Mouse (Mus musculus) 416B (cell line): ENCODE measurements around the gene Xiap.

Source experiments
- DNase-seq: peaks from one replicate; pipeline ENCODE4 v3.0.0; 2011; ENCODE audit warnings: low read depth

The Xiap gene

DNA sequence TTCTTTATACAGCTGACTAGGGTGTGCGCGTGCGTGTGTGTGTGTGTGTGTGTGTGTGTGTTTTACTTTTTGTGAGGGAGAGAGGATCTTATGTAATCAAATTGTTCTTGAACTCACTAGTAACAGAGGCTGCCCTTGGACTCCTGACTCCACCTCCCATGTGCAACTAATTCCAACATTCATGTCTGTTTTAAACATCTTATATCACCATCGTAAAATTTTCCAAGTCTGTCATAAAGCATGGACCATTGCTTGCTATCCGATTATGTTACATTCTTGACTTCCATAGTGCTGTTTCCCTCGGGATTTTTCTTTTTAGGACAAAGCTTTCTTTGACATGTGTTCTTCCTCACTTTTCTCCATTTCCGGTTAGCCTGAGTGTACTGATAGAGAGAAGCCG lies 28.3 kb downstream of the Xiap start:
- DNase-seq: peak; percentile 10

DNA sequence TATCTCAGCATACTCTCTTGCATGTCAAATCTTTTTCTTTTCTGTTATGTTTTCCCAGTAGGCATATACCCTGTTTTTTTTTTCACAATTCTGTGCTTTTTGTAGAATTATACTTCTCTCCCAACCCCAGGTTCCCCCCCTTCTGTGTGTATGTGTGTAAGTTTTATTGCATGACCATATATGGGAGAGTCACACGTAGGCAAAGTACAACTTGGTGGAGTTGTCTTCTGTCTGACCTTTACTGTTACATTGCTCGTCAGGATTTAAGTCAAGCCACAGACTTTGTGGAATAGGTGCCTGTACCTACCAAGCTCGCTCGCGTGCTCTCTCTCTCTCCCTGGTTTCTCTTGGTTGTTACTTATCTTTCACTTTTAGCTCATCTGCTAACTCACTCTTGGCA lies 28.7 kb downstream of the Xiap start:
- DNase-seq: no peak

DNA sequence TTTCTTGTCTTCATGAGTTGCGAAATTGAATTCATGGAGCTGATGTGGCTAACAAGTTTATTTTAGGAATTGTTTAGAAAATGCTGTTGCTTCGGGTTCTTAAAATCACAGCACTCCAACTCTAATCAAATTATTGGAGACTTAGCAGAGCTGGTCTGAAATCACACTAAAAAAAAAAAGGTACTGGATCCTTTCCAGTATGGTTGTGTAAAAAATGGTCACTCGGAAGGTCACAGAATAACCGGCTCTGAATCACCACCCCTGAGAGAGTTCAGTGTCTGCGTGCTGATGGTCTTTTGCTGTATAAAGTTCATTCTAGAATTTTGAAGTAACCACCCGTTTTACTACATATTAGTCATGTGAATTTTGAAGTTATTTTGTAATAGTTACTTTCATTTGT lies 47.7 kb downstream of the Xiap start:
- DNase-seq: peak; percentile 5

DNA sequence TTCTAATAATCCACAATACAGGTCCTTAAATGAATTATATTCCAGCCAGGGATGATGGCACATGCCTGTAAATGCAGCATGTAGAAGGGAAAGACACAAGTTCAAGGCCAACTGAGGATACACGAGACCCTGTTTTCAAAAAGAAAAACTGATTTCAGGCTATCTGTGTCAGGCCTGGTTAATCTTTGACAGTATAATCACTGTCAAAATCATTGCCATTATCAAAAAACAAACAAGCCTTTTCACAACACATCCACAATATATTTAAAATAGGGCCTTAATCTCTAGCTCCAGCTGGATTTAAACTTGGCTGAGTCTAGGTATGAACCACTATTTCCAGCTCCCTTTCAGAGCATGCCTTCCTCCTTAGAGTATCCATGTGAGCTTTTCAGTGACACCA lies 51.1 kb downstream of the Xiap start:
- no peak for DNase-seq

DNA sequence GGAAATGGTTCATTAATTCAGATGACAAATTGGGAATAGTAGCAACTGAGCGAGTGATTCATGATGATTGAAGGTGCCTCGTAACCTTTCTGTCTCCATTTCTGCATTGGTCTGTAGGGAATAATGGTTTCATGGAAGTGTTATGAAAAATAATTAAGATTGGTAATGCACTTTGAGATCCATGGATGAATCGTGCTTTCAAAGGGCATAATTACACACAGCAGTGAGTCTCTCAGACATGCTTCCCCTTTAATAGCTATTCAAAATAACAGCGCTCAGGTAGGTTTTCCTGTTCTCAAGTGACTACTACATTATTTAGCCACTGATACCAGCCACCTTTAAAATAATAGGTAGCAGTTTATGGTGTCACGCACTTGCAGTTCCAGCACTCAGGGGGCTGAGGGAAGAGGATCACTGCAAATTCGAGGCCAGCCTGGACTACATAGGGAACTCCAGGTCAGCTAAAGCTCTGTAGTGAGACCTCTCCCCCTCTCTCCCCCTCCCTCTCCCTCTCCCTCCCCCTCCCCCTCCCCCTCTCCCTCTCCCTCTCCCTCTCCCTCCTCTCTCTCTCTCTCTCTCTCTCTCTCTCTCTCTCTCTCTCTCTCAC lies 60.1 kb downstream of the Xiap start:
- no peak for DNase-seq

DNA sequence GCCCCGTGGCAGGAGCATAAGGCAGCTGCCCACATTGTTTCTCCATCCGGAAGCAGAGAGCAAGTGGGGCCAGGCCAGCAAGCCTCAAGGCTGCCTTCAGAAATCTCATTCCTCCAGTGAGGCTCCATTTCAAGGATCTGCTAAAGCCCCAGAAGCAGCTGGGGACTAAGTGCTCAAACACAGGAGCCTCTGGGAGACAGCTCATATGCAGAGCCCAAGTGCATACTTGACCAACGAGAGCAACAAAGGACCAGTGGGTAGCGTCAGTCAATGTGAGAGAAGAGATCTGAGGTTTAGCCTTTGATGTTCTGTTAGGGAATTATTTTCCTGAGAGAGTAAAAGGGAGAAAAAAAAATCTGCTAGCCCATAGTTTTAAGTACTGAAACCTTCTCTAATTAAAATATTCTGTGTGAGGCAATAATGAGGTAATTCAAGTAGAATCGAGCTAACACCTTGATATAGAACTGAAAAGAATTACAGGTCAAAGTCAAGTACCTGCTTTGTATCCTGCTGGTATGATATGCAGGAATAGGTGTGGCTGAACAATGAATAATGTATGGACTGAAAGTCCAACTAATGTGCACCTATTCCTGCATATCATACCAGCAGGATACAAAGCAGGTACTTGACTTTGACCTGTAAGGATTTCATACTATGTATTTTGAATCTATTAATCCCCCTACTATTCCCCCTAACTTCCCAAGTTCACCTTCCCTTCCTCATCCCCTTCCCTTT lies 65.7 kb downstream of the Xiap start:
- DNase-seq: no peak

DNA sequence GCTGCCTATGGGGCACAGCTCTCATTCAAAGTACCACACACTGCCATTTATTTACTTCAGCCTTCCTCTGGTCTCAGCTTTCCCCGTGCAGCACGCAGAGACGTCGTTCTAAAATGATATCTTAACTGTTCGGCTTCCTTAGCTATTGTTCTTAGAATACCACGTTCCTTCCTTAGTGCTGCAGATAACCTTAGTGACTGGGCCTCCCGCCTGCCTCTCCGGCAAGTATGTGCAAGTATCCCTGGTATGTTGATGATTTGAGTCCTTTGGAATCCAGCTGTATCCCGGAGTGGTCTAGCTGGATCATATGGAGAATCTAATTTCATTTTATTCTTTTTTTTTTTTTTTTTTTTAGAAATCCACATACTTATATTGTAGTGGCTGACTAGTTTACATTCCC lies 80.4 kb downstream of the Xiap start:
- DNase-seq: no peak

DNA sequence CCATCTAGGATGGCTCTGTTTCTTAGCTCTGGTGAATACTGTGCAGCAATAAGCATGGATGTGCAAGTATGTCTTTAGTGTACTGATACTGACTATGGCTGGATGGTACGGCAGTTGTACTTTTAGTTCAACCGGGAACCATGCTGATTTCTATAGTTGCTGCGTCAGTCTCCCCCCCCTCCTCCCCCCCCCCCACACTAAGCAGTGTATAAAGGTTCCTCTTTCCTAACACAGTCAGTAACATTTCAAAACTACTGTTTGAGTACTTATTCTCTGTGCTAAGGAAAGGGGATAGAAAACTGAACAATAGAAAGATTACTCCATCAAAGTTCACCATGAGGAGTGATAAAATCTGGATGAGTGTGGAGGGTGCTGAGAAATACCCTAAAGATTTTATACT lies 83.1 kb downstream of the Xiap start:
- DNase-seq: peak; percentile 56

DNA sequence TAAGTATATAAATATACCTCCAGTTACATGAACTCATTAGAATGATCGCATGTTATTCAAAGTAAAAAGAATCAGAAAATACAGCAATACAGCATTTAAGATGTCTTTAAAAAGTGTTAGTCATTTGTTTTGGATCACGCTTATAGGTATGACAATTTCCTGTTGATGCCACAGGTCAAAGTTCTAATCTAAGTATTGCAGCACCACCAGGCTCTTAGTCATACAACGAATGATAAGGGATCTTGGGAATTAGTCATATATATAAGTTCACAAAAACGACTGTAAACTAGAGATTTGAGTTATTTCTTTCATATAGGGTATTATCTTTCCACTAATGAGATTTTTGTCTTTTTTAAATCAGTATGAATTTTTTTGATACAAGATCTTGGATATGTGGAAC lies 84.5 kb downstream of the Xiap start:
- peak; percentile 83 for DNase-seq

DNA sequence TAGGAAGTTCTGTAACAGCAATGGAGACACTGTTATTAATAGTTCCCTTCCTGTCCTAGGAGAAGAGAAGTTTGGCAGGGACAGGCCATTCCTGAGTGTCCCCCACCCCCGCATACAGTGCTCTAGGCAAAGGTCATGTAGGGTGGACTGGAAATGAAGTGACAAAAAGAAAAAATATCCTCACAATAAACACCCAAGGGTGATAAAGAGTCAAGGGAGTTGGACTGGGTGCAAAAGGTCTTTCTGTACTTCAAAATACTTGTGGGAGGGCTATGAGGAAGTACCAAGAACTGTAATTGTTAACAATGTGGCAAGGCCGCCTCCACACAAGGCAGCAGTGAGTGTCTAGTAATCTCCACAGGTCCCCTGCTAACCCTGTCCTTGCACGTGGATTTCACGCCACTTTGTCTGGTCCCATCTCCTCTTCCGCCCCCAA lies 88.6 kb downstream of the Xiap start:
- peak; percentile 50 for DNase-seq

DNA sequence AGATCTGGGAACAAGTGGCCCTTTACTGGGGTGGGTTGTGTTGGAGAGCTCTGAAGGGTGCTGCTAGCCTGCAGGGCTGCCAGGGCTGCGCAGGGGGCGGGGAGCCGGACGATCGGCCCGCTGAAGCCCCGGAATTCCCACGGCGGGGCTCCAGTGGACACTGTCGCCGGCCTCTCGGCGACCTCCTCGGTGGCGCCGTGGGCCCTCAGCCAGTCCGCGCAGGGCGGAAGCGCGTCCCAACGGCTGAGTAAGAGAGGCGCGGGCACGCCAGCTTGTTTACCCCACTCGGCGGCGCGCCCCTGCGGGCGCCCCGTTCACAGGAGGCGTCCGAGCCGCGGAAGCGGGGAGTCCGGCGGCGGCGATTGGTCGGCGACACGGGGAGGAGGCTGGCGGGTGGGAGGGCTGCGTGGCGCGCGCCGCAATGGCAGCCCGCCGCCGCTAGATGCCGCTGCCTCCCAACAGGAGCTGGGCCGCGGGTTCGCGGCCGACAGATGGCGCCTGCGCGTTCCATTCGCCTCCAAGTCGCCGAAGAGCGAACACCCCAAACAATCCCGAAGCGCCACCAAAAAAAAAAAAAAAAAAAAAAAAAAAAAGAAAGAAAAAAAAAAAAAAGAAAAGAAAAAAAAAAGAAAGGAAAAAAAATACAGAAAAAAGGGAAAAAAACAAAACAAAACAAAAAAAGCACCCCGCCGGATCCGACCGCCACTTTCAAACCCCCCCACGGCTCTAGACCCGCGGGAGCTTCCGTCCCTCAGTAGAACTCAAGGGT lies 89.5 kb downstream of the Xiap start, which contains the start of gene Stag2:
Gene Stag2 (plus strand): TSS at position 530 of the 769 bp plus-strand sequence.
- DNase-seq: peak; percentile 86

DNA sequence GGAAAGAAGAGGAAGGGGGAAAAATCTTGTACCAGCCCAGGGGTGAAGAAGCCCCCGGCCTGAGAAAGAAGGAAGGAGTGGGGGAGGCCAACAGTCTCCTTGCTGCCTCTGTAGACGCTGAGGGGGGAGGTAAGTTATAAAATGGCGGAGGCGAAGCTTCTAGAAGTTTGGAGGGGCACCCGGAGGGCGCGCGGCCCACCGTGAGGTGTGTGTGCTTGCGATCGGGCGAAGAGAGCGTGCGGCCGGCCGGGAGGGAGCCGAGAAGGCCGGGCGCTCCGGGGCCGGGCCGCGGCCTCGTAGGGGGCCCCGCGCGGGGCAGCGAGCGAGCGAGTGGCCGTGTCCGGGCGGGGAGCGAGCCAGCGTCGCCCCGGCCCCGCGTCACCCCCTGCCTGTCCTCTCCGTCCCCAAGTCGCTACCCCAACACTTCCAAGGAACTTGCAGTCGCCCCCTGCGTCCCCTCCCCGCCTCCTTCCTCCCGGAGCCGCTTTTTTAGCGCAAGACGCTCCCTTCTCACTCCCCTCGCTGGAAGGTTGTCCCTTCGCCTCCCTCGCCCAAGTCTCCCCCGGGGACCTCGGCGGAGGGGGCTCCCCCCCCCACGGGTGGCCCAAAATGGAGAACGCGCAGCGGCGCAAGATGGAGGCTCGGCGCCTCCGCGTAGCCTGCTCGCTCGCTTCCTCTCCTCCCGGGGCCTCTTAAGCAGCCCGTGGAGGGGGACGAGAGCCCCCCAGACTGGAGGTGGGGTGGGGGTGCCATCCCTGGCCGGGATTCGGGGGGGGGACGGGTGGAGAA lies 90.3 kb downstream of the Xiap start:
- peak; percentile 45 for DNase-seq

DNA sequence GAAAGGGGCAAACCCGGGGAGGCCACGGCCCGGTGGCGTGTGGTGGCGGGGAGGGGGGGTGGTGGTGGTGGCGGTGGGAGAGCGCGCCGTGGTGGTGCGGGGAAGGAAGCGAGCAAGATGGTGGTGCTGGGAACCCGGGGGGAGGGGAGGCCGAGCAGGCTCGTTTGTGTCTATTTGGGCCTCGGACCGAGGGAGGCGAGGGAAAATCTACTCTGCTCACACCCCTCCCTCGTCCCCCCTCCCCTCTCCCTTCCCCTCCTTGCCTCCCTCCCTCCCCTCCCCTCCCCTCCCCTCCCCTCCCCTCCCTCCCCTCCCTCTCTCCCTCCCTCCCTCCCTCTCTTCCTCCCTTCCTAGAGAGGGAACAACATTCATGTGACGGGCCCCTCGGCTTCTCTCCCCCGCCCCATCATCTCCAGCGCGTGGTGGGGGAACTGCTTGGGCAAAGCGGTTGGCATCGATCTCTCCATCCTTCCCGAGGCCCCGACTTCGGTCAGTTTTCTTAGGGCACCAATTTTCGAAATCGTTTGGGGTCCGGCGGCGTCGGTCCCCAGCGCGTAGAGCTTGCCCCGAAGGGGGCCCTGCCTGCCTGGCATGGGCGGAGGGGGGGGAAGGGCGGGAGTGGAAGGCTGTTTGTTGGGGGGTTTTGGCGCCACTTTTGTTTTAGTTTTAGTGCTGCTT lies 91.0 kb downstream of the Xiap start:
- DNase-seq: peak; percentile 91

DNA sequence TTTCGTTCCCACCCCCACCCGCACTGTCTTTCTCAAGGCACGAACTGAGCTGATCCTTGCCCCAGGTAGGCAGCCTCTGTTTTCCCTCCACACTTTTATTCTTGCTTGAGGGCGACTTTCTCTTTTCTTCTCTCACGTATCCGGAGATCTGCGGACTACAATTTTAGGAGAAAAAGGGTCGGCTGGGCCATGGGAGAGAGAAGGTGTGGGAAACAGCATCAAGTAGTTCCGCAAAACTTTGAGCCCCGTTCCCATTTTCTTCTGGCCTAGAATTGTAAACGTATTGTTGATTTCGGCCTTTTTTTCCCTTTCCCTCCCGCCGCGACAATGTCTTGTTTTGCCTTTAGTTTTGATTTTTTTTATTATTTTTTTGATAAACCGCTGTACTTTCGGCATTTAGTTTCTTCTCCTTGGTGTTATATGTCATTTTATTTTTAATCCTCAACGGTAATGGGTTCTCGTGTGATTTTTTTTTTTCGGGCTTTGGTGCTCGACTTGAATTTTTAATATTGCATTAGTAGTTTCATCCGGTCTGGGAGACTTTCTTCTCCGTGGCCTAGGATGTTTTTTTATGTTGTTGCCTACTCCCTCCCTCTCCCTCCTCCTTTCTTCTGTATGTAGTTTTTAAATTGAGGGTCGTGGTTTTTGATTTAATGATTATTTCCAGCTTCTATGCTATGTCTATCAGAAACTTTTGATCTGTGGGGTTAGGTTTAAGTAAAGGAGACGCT lies 91.7 kb downstream of the Xiap start:
- no peak for DNase-seq

DNA sequence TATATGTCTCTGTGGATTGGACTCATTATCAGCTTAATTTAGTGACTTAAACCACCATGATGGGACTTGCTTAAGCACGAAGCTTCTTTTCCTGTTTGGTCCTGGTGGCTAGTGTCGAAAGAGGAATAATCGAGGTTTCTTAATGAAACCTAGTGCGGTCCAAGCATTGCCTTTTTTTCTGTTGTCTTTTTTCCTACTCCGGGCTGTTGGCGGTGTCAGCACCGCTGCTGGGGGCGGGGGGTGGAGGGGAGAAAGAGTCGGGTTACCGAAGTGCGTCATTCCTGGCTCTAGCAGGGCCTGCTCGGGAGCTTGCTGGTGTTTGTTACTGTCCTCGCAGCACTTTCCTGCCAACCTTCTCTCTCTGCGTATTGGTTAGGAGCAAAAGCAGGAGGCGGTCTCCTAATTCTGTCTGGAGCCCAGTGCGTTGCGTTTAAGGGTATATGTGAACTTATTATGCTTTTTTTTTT lies 92.5 kb downstream of the Xiap start:
- peak; percentile 93 for DNase-seq

DNA sequence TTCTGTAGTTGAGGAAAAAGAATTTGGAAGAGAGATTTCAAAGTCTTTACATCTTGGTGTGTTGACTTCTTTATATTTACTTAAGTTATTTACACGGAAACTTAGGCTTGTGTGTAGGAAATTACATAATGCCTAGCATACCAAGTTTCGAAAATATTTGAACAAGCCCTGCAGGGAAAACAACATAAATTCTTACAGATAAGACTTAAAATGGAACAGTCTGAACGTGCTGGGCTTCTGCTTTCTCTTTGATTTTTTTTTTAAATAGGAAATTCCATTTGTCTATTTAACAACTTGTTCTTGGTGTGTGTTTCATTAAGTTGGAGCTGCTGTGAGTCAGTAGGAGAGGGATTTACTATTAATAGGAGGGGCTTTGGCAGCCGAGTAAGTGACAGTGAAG lies 93.6 kb downstream of the Xiap start:
- DNase-seq: no peak
